Mouse (Mus musculus): ENCODE results near the gene Slc4a8. TPM values are rescaled to one million over a fixed set of nuclear protein-coding genes. Genes with fewer than 3 reads are reported as not detected.

The Slc4a8 gene
- polyA plus RNA-seq, 1 experiment = 1.2 TPM

- H3K27ac ChIP-seq (ENCODE audit: insufficient read depth, low read length) = no peak overlapping the region
- TF ChIP-seq CTCF (IDR thresholded peaks at IDR 0.05; ENCODE audit: borderline replicate concordance, insufficient read depth, low read length) (no peak), POLR2A (IDR thresholded peaks at IDR 0.05; ENCODE audit: low read depth, low read length) (no peak)
- peaks cover 11% of the 10 kb centered on the region; the same call in 1 of the 2 replicates for H3K4me1 ChIP-seq (ENCODE audit: control insufficient read depth, insufficient read depth, low read length)
- no peak overlapping the region for H3K4me3 ChIP-seq (ENCODE audit: insufficient read depth, low read length)
Measured at GRCm38 (mm10) chr15:100779896-100780295, 18.3 kb downstream of the Slc4a8 start.

GRCm38 (mm10) chr15:100783244-100783987, 21.9 kb downstream of the Slc4a8 start:
- Histone ChIP-seq H3K4me3 (ENCODE audit: insufficient read depth, low read length) (no peak overlapping the region), H3K27ac (ENCODE audit: insufficient read depth, low read length) (no peak overlapping the region), H3K4me1 (ENCODE audit: control insufficient read depth, insufficient read depth, low read length) (no peaks in the 10 kb centered on the region)
- TF ChIP-seq POLR2A (IDR thresholded peaks at IDR 0.05; ENCODE audit: low read depth, low read length) (no peak), CTCF (IDR thresholded peaks at IDR 0.05; ENCODE audit: borderline replicate concordance, insufficient read depth, low read length) (no peak)

- H3K4me3 ChIP-seq (ENCODE audit: insufficient read depth, low read length) = no peak overlapping the region
- no peak overlapping the region for H3K27ac ChIP-seq (ENCODE audit: insufficient read depth, low read length)
- H3K4me1 ChIP-seq (ENCODE audit: control insufficient read depth, insufficient read depth, low read length) = no peaks in the 10 kb centered on the region
- TF ChIP-seq CTCF (IDR thresholded peaks at IDR 0.05; ENCODE audit: borderline replicate concordance, insufficient read depth, low read length) = no peak
- no peak for TF ChIP-seq POLR2A (IDR thresholded peaks at IDR 0.05; ENCODE audit: low read depth, low read length)
Measured at GRCm38 (mm10) chr15:100790219-100790618, 28.7 kb downstream of the Slc4a8 start.

GRCm38 (mm10) chr15:100792324-100792723, 30.8 kb downstream of the Slc4a8 start:
- H3K4me1 ChIP-seq (ENCODE audit: control insufficient read depth, insufficient read depth, low read length) = no peaks in the 10 kb centered on the region
- no peak overlapping the region for H3K27ac ChIP-seq (ENCODE audit: insufficient read depth, low read length)
- no peak overlapping the region for H3K4me3 ChIP-seq (ENCODE audit: insufficient read depth, low read length)
- TF ChIP-seq CTCF (IDR thresholded peaks at IDR 0.05; ENCODE audit: borderline replicate concordance, insufficient read depth, low read length) (no peak), POLR2A (IDR thresholded peaks at IDR 0.05; ENCODE audit: low read depth, low read length) (no peak)

GRCm38 (mm10) chr15:100800914-100801313, 39.4 kb downstream of the Slc4a8 start:
- Histone ChIP-seq H3K4me1 (ENCODE audit: control insufficient read depth, insufficient read depth, low read length) (no peaks in the 10 kb centered on the region), H3K27ac (ENCODE audit: insufficient read depth, low read length) (no peak overlapping the region), H3K4me3 (ENCODE audit: insufficient read depth, low read length) (no peak overlapping the region)
- no peak for TF ChIP-seq CTCF (IDR thresholded peaks at IDR 0.05; ENCODE audit: borderline replicate concordance, insufficient read depth, low read length)
- no peak for TF ChIP-seq POLR2A (IDR thresholded peaks at IDR 0.05; ENCODE audit: low read depth, low read length)

GRCm38 (mm10) chr15:100808062-100808461, 46.5 kb downstream of the Slc4a8 start:
- TF ChIP-seq POLR2A (IDR thresholded peaks at IDR 0.05; ENCODE audit: low read depth, low read length) (no peak), CTCF (IDR thresholded peaks at IDR 0.05; ENCODE audit: borderline replicate concordance, insufficient read depth, low read length) (no peak)
- Histone ChIP-seq H3K4me3 (ENCODE audit: insufficient read depth, low read length) (no peak overlapping the region), H3K4me1 (ENCODE audit: control insufficient read depth, insufficient read depth, low read length) (no peaks in the 10 kb centered on the region), H3K27ac (ENCODE audit: insufficient read depth, low read length) (no peak overlapping the region)

- H3K27ac ChIP-seq (ENCODE audit: insufficient read depth, low read length) = no peak overlapping the region
- H3K4me1 ChIP-seq (ENCODE audit: control insufficient read depth, insufficient read depth, low read length) = no peaks in the 10 kb centered on the region
- TF ChIP-seq CTCF (IDR thresholded peaks at IDR 0.05; ENCODE audit: borderline replicate concordance, insufficient read depth, low read length) (no peak), POLR2A (IDR thresholded peaks at IDR 0.05; ENCODE audit: low read depth, low read length) (no peak)
- H3K4me3 ChIP-seq (ENCODE audit: insufficient read depth, low read length) = no peak overlapping the region
Measured at GRCm38 (mm10) chr15:100808484-100808883, 46.9 kb downstream of the Slc4a8 start.

- TF ChIP-seq CTCF (IDR thresholded peaks at IDR 0.05; ENCODE audit: borderline replicate concordance, insufficient read depth, low read length) (no peak), POLR2A (IDR thresholded peaks at IDR 0.05; ENCODE audit: low read depth, low read length) (no peak)
- no peak overlapping the region for H3K27ac ChIP-seq (ENCODE audit: insufficient read depth, low read length)
- H3K4me3 ChIP-seq (ENCODE audit: insufficient read depth, low read length) = no peak overlapping the region
Measured at GRCm38 (mm10) chr15:100810243-100810642, 48.7 kb downstream of the Slc4a8 start.

GRCm38 (mm10) chr15:100813501-100813900, 52.0 kb downstream of the Slc4a8 start:
- no peak overlapping the region for H3K4me3 ChIP-seq (ENCODE audit: insufficient read depth, low read length)
- TF ChIP-seq POLR2A (IDR thresholded peaks at IDR 0.05; ENCODE audit: low read depth, low read length) = no peak
- TF ChIP-seq CTCF (IDR thresholded peaks at IDR 0.05; ENCODE audit: borderline replicate concordance, insufficient read depth, low read length) = no peak
- H3K27ac ChIP-seq (ENCODE audit: insufficient read depth, low read length) = no peak overlapping the region
- H3K4me1 ChIP-seq (ENCODE audit: control insufficient read depth, insufficient read depth, low read length) = no peaks in the 10 kb centered on the region

More at GRCm38 (mm10) chr15:100810243-100810642, 48.7 kb downstream of the Slc4a8 start:
- H3K4me1 ChIP-seq (ENCODE audit: control insufficient read depth, insufficient read depth, low read length) = no peaks in the 10 kb centered on the region

GRCm38 (mm10) chr15:100814066-100814465, 52.5 kb downstream of the Slc4a8 start:
- TF ChIP-seq POLR2A (IDR thresholded peaks at IDR 0.05; ENCODE audit: low read depth, low read length) (no peak), CTCF (IDR thresholded peaks at IDR 0.05; ENCODE audit: borderline replicate concordance, insufficient read depth, low read length) (no peak)
- H3K27ac ChIP-seq (ENCODE audit: insufficient read depth, low read length) = no peak overlapping the region
- no peak overlapping the region for H3K4me3 ChIP-seq (ENCODE audit: insufficient read depth, low read length)
- no peaks in the 10 kb centered on the region for H3K4me1 ChIP-seq (ENCODE audit: control insufficient read depth, insufficient read depth, low read length)

All from embryonic fibroblast, embryonic 13.5 days (primary cell).